Mouse (Mus musculus): Measurements from ENCODE around the gene Tbc1d13.

Tbc1d13 gene

DNA sequence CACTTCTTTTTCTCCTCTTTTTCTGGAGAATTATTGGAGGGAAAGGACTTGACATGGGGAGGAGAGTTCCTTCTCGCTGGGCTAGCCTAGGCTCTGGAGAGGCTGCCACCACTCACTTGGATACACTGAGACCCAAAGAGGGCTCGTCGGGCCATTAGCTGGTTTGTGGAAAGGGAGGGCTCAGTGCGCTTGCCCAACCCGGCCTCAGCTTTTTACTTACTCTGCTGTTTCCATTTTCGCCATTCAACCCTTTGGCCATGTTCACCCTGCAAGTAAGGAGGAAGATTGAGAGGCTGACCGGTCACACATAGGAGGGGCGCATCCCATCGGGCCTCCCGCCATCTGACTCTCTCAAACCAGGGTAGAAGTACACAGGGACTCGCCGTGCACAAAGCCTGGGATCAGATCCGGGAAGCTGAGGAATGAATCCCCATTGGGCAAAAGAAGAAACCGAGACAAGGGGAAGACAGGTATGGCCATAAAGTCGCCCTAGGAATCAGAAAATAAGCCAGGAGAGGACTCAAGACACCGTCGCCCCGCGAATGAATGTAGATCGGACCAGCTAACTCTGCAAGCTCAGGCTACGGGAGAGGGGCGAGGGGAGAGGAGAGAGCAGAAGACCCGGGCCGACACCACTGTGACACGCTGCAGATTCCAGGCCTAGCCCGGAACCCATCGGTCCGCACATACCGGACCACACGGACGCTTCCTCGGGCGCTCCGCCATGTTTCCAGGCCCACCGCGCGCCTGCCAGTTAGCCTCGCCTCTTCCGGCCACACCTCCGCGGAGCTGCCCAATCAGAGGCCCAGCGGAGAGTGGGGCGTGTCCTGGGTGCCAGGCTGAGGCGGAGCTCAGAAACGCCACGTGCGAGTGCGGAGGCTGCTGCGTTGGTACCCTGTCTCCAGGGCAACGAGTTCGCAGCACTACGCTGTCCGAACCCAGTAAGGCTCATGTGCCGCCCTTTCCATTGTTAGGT, 44.4 kb downstream of the Tbc1d13 start, which contains the start of gene Spout1:
TSS of gene Spout1 (minus strand) at position 760 of the 976 bp plus-strand sequence.
- intact Hi-C loops (cut with DNase I): loop anchor here (5.0 to 10.0 kb wide), 2 partner anchors 57 to 94 kb away; partner anchors contain the start of gene Lrrc8a

DNA sequence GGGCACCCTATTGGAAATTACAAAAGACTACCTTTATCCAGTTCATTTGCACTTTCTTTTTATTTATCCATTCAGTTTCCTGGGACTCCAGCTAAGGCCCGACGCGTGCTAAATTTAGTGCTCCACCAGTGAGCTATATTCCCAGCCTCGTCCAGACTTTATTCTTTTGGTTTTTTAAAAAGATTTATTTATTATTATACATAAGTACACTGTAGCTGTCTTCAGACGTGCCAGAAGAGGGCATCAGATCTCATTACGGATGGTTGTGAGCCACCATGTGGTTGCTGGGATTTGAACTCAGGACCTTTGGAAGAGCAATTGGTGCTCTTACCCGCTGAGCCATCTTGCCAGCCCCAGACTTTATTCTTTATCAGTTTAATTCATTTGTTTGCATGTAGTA, 45.2 kb downstream of the Tbc1d13 start:
- intact Hi-C loops (cut with DNase I): loop anchor here (5.0 to 10.0 kb wide), 2 partner anchors 56 to 94 kb away; partner anchors contain the start of gene Lrrc8a

GRCm38 (mm10) chr2:30182424-30182823, 48.9 kb downstream of the Tbc1d13 start:
- intact Hi-C loops (cut with DNase I): no loop called here

- intact Hi-C loops (cut with DNase I): no loop called here
These were observed 50.2 kb downstream of the Tbc1d13 start for GRCm38 (mm10) chr2:30183721-30184120.

GRCm38 (mm10) chr2:30185276-30185675, 51.7 kb downstream of the Tbc1d13 start:
- intact Hi-C loops (cut with DNase I): no loop called here

- intact Hi-C loops (cut with DNase I): no loop called here
These were observed 52.1 kb downstream of the Tbc1d13 start for GRCm38 (mm10) chr2:30185681-30186080.

DNA sequence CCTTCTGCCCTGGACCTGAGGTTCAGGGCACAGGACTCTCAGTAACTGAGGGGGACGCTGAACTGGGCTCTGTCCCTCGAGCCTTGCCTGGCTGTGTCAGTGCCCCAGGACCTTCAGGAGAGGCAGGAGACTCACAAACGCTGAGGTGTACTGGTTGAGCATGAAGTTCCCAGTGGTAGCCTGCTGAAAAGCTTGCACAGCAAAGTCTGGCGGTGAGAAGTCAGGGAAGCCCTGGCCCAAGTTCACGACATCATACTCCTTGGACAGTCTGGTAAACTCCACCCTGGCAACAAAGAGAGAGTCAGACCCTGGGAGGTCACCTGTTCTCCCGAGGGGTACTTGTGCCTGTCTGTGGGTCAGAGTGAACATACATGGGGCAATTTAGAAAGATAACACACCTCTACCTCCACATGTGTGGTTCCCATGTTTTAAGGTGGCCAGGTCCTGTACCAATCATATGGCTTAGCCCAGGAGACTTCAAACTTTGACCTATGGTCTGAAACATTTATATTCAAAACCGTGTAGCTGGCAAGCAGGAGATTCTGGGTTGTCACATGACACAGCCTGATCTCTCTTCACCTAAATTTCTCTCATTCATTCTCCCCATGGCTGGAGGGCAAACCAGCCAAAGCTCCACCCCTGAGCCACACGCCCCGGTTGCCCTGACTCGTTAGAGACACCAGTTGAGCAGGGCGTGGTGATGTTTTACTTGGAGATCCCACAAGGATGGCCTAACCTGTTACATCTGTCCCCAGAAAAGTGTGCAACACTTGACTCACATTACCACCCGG, 58.4 kb downstream of the Tbc1d13 start:
- intact Hi-C loops (cut with DNase I): no loop called here

DNA sequence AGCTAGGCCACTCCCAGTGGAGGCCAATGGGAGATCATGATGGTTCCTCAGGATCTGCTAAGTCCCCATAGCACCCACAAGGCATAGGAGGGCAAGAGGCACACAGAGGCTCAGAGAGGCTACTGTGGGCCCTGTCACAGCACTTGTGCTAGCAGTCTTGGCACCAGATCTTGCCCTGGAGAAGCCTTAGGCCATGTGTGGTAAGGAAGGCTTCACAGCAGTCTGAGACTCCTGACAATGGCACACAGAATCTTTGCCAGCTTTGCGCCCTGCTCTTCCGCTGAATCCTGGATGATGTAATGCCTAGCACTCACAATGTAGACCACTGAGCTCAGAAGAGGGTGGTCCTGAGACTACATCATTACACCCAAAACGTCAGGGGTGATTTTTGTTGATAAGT, 61.1 kb downstream of the Tbc1d13 start:
- intact Hi-C loops (cut with DNase I): no loop called here

DNA sequence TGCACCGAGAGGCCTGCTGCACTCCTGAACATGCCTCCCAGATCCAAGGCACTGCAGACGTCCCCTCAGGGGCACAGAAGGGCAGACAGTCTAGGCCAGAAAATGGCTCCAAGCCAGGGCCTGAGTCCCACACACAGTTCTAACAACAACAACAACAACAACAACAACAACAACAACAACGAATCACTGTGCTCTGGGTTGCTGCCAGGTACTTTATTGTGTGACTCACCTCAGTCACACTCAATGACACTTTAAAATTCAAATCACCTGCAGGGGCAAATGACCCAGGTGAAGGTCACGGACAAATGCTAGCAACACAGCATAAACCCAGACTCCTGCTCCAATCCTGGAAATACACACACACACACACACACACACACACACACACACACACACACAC, 64.5 kb downstream of the Tbc1d13 start:
- intact Hi-C loops (cut with DNase I): no loop called here

DNA sequence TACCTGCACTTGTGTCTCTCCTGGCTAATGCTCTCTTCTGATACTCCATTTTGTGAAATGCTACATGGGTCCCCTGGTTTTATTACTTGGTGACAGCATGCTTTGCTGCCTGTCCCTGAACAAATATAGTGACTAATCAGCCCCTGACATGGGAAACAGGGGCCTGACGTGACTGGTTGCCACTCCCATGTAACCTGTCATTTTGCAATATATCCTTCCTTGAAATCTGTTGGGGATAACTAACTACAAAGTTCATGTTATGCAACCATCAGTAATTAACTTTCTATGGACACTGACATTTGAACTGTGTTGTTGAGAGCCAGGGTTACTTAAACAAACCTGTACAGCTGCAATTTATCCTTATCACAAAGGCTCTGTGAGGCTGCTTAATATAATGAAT, 66.4 kb downstream of the Tbc1d13 start:
- intact Hi-C loops (cut with DNase I): no loop called here

DNA sequence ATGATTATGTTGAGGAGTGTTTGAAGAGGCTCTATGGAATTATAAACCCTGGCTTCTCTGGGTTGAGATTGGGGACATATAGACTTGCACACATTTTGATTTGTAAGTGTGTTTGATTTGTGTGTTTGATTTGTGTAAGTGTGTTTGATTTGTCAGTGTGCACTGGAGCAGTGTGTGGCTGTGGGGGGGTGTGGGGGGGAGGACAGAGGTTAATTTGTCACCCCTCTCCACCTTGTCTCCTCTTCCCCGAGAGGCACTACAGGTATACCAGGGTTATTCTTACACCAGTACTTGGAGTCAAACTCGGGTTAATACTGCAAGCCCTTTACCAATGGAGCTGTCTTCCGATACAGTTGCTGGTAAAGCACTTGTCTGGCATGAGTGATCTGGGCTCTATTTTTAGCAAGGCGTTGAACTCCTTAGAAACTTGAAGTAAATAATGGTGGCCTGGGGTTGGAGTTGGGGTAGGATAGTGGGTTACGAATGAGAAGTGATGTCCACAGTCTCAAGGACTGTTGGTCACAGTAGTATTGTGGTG, 66.9 kb downstream of the Tbc1d13 start:
- intact Hi-C loops (cut with DNase I): no loop called here
